Mouse (Mus musculus) liver, embryonic 14.5 days (tissue): ENCODE measurements around the gene Pim1. TPM values are rescaled to one million over a fixed set of nuclear protein-coding genes. Genes with fewer than 3 reads are reported as not detected.

Experiments used
- ATAC-seq: fragments of 200-750 bp; cut with Nextera tagmentation; 2 replicates; pipeline ENCODE4 v1.8.0; 2017; ENCODE audit warnings: moderate number of reproducible peaks, mild to moderate bottlenecking, moderate library complexity; ENCODE audit not compliant: insufficient read depth
- DNase-seq, 3 experiments: peaks; one replicate each; pipeline ENCODE4 v3.0.0-alpha.2; 2012 to 2013; ENCODE audit warnings: low read depth in 3 of 3, low spot score in 3 of 3
- H3K27ac ChIP-seq: fragments of 300-500 bp; sonication (generic); 2 replicates; pipeline ENCODE4 v1.5.1; 2014; ENCODE audit warnings: moderate library complexity, mild to moderate bottlenecking, control low read depth, inconsistent platforms
- H3K27me3 ChIP-seq: fragments of 300-500 bp; sonication (generic); 2 replicates; pipeline ENCODE4 v1.6.1; 2014; ENCODE audit warnings: mild to moderate bottlenecking, low read length, moderate library complexity; ENCODE audit not compliant: control insufficient read depth, insufficient read depth
- H3K36me3 ChIP-seq: fragments of 300-500 bp; sonication (generic); replicated peaks from 2 replicates; pipeline ENCODE4 v1.6.1; 2014; ENCODE audit warnings: low read depth; ENCODE audit not compliant: control insufficient read depth, insufficient read depth
- H3K4me1 ChIP-seq, 2 experiments: fragments of 200-500 bp in 1 of 2; fragments of 300-500 bp in 1 of 2; sonication (generic) in 1 of 2; replicated peaks; 2 replicates each; pipeline ENCODE4 v1.6.1; 2012 to 2014; ENCODE audit warnings: antibody characterized with exemption in 1 of 2, inconsistent platforms in 1 of 2, low read length in 1 of 2; ENCODE audit not compliant: control insufficient read depth in 2 of 2, insufficient read depth in 2 of 2
- H3K4me2 ChIP-seq: fragments of 300-500 bp; sonication (generic); 2 replicates; pipeline ENCODE4 v1.6.1; 2014; ENCODE audit warnings: low read depth, mild to moderate bottlenecking, control low read depth, moderate library complexity
- H3K4me3 ChIP-seq, 2 experiments: fragments of 200-500 bp in 1 of 2; fragments of 300-500 bp in 1 of 2; sonication (generic) in 1 of 2; 2 replicates each; pipeline ENCODE4 v1.5.1; 2012 to 2014; ENCODE audit warnings: low read depth in 2 of 2, low read length in 2 of 2, mild to moderate bottlenecking in 2 of 2, control low read depth in 1 of 2, inconsistent platforms in 1 of 2, moderate library complexity in 1 of 2; ENCODE audit not compliant: insufficient read depth in 1 of 2
- H3K9ac ChIP-seq: fragments of 300-500 bp; sonication (generic); replicated peaks from 2 replicates; pipeline ENCODE4 v1.6.1; 2014; ENCODE audit warnings: mild to moderate bottlenecking, control low read depth, moderate library complexity
- H3K9me3 ChIP-seq: fragments of 300-500 bp; sonication (generic); 2 replicates; pipeline ENCODE4 v1.6.1; 2016; ENCODE audit warnings: low read length, mixed read lengths; ENCODE audit not compliant: control insufficient read depth
- CTCF ChIP-seq: IDR thresholded peaks from 2 replicates; pipeline ENCODE4 v1.5.1; 2016; ENCODE audit warnings: antibody characterized with exemption, low read depth, control low read depth
- EP300 ChIP-seq: IDR thresholded peaks from 2 replicates; pipeline ENCODE4 v1.6.1; 2016; ENCODE audit warnings: antibody characterized with exemption, low read depth
- WGBS: fragments of 180-500 bp; shearing (Covaris S2); extraction: QIAGEN DNeasy Blood & Tissue Kit; methylation state at CpG from one replicate; pipeline ENCODE4 v1.1.7; 2014; ENCODE audit not compliant: insufficient replicate concordance; 5-methylcytosine and 5-hydroxymethylcytosine counted together
- polyA plus RNA-seq, 2 experiments: library from polyadenylated mRNA; depleted of rRNA in 1 of 2; stranded (reverse) in 1 of 2; unstranded in 1 of 2; fragments of >200 nt; fragmentation: Nextera tagmentation in 1 of 2; extraction: Ambion mirVana in 1 of 2; gene quantifications; 2 replicates each; pipeline versions ENCODE4 v1.2.1 to v1.2.3; 2012 to 2014

Pim1 gene
- polyA plus RNA-seq, 2 experiments, result 61.4 to 69.9 TPM

GRCm38 (mm10) chr17:29545241-29545640, 54.7 kb downstream of the Pim1 start:
- DNase-seq (no peak), ATAC-seq (no peak)
- Histone ChIP-seq H3K4me3 (no peak overlapping the region), H3K4me2 (no peak overlapping the region), H3K27ac (no peak overlapping the region), H3K4me1 (peaks cover 4 to 5% of the 10 kb centered on the region in 2 experiments; a peak in 2 of 4 replicates), H3K36me3 (no peaks in the 10 kb centered on the region), H3K9ac (no peak overlapping the region), H3K27me3 (no peaks in the 10 kb centered on the region), H3K9me3 (no peaks in the 10 kb centered on the region)
- WGBS, result 77% methylated on average over 5 of the region's 5 CpGs
- TF ChIP-seq EP300 (no peak), CTCF (no peak)

Other genes with a start within 250 kb of the Pim1 start
- gene Ppil1, start 226.6 kb upstream of the Pim1 start, polyA plus RNA-seq (2012; rRNA removed), result 46.2 and 47.9 TPM in 2 replicates
- gene Ppil1, start 226.6 kb upstream of the Pim1 start, polyA plus RNA-seq (2014; fragmentation: Nextera tagmentation; extraction: Ambion mirVana), result 84.7 and 87.3 TPM in 2 replicates
- 26.1 and 27.4 TPM in 2 replicates for gene BC004004, start 222.0 kb upstream of the Pim1 start, polyA plus RNA-seq (2012; rRNA removed)
- gene BC004004, start 222.0 kb upstream of the Pim1 start, polyA plus RNA-seq (2014; fragmentation: Nextera tagmentation; extraction: Ambion mirVana), result 57.7 and 58.1 TPM in 2 replicates
- 0.90 and 0.97 TPM in 2 replicates for gene Pi16, start 173.1 kb upstream of the Pim1 start, polyA plus RNA-seq (2012; rRNA removed)
- gene Pi16, start 173.1 kb upstream of the Pim1 start, polyA plus RNA-seq (2014; fragmentation: Nextera tagmentation; extraction: Ambion mirVana), result 0.39 and 0.52 TPM in 2 replicates
- gene Mtch1, start 142.8 kb upstream of the Pim1 start, polyA plus RNA-seq (2012; rRNA removed), result 61.1 and 69.0 TPM in 2 replicates
- 54.3 and 64.3 TPM in 2 replicates for gene Mtch1, start 142.8 kb upstream of the Pim1 start, polyA plus RNA-seq (2014; fragmentation: Nextera tagmentation; extraction: Ambion mirVana)
- 8.5 and 8.6 TPM in 2 replicates for gene Fgd2, start 129.8 kb upstream of the Pim1 start, polyA plus RNA-seq (2012; rRNA removed)
- gene Fgd2, start 129.8 kb upstream of the Pim1 start, polyA plus RNA-seq (2014; fragmentation: Nextera tagmentation; extraction: Ambion mirVana), result 3.8 and 4.0 TPM in 2 replicates
- not detected in 2 replicates for gene Gm17657, start 58.9 kb downstream of the Pim1 start, polyA plus RNA-seq (2012; rRNA removed)
- gene Gm17657, start 58.9 kb downstream of the Pim1 start, polyA plus RNA-seq (2014; fragmentation: Nextera tagmentation; extraction: Ambion mirVana), result not detected in 2 replicates
- gene Tbc1d22b, start 59.0 kb downstream of the Pim1 start, polyA plus RNA-seq (2012; rRNA removed), result 3.3 and 3.6 TPM in 2 replicates
- gene Tbc1d22b, start 59.0 kb downstream of the Pim1 start, polyA plus RNA-seq (2014; fragmentation: Nextera tagmentation; extraction: Ambion mirVana), result 2.3 and 2.9 TPM in 2 replicates
- 0.09 TPM in 1 of 2 replicates, not detected in the other for gene Tmem217, start 61.6 kb downstream of the Pim1 start, polyA plus RNA-seq (2012; rRNA removed)
- not detected in 2 replicates for gene Tmem217, start 61.6 kb downstream of the Pim1 start, polyA plus RNA-seq (2014; fragmentation: Nextera tagmentation; extraction: Ambion mirVana)
- 11.5 and 23.7 TPM in 2 replicates for gene Rnf8, start 124.0 kb downstream of the Pim1 start, polyA plus RNA-seq (2012; rRNA removed)
- 35.9 and 40.4 TPM in 2 replicates for gene Rnf8, start 124.0 kb downstream of the Pim1 start, polyA plus RNA-seq (2014; fragmentation: Nextera tagmentation; extraction: Ambion mirVana)
- 1.0 and 1.4 TPM in 2 replicates for gene Gm28043, start 124.1 kb downstream of the Pim1 start, polyA plus RNA-seq (2012; rRNA removed)
- gene Gm28043, start 124.1 kb downstream of the Pim1 start, polyA plus RNA-seq (2014; fragmentation: Nextera tagmentation; extraction: Ambion mirVana), result 0.38 and 1.1 TPM in 2 replicates
- gene Cmtr1, start 169.8 kb downstream of the Pim1 start, polyA plus RNA-seq (2012; rRNA removed), result 14.9 and 16.1 TPM in 2 replicates
- 55.9 and 66.0 TPM in 2 replicates for gene Cmtr1, start 169.8 kb downstream of the Pim1 start, polyA plus RNA-seq (2014; fragmentation: Nextera tagmentation; extraction: Ambion mirVana)
- gene Ccdc167, start 226.3 kb downstream of the Pim1 start, polyA plus RNA-seq (2012; rRNA removed), result 3.8 and 7.6 TPM in 2 replicates
- 10.1 TPM in 2 replicates for gene Ccdc167, start 226.3 kb downstream of the Pim1 start, polyA plus RNA-seq (2014; fragmentation: Nextera tagmentation; extraction: Ambion mirVana)